Mouse (Mus musculus) myocyte (in vitro differentiated cells): ENCODE results near the gene Prkn. TPM values are rescaled to one million over a fixed set of nuclear protein-coding genes. Genes with fewer than 3 reads are reported as not detected.

Experiments
- H3K27me3 ChIP-seq: one replicate; pipeline ENCODE4 v1.6.1; 2011; ENCODE audit not compliant: control insufficient read depth, insufficient read depth, insufficient read length
- H3K36me3 ChIP-seq: one replicate; pipeline ENCODE4 v1.6.1; 2011; ENCODE audit not compliant: control insufficient read depth, insufficient read depth
- H3K4me2 ChIP-seq: one replicate; pipeline ENCODE4 v1.6.1; 2011; ENCODE audit warnings: low read depth, control low read depth
- H3K4me3 ChIP-seq: one replicate; pipeline ENCODE4 v1.5.1; 2011; ENCODE audit warnings: mild to moderate bottlenecking, control low read depth, moderate library complexity
- H3K79me2 ChIP-seq: one replicate; pipeline ENCODE4 v1.6.1; 2011; ENCODE audit not compliant: control insufficient read depth, insufficient read depth
- H3ac ChIP-seq: one replicate; pipeline ENCODE4 v1.6.1; 2011; ENCODE audit not compliant: control insufficient read depth, insufficient read length
- CEBPB ChIP-seq: IDR thresholded peaks from 2 replicates; pipeline ENCODE4 v1.6.1; 2011; ENCODE audit warnings: mild to moderate bottlenecking, moderate library complexity; ENCODE audit not compliant: poor library complexity, insufficient read depth, severe bottlenecking
- E2F4 ChIP-seq: IDR thresholded peaks from one replicate; pipeline ENCODE4 v1.6.1; 2011; ENCODE audit warnings: mild to moderate bottlenecking, control low read depth, moderate library complexity; ENCODE audit not compliant: insufficient read depth
- MAX ChIP-seq: IDR thresholded peaks from one replicate; pipeline ENCODE4 v1.6.1; 2011; ENCODE audit warnings: low read depth, mild to moderate bottlenecking, control low read depth
- MYOD1 ChIP-seq, 3 experiments: IDR thresholded peaks; one replicate each; pipeline ENCODE4 v1.6.1; 2011; ENCODE audit warnings: control low read depth in 2 of 3, low read depth in 2 of 3, mild to moderate bottlenecking in 2 of 3, moderate library complexity in 1 of 3; ENCODE audit not compliant: insufficient read length in 2 of 3, control insufficient read depth in 1 of 3
- MYOG ChIP-seq, 3 experiments: IDR thresholded peaks; one replicate each; pipeline ENCODE4 v1.6.1; 2011; ENCODE audit warnings: control low read depth in 2 of 3, low read depth in 2 of 3, mild to moderate bottlenecking in 2 of 3; ENCODE audit not compliant: insufficient read length in 2 of 3, control insufficient read depth in 1 of 3, insufficient read depth in 1 of 3
- POLR2A ChIP-seq: IDR thresholded peaks from one replicate; pipeline ENCODE4 v1.6.1; 2011; ENCODE audit warnings: low read depth, mild to moderate bottlenecking, control low read depth, moderate library complexity; ENCODE audit not compliant: insufficient read length
- POLR2AphosphoS2 ChIP-seq: IDR thresholded peaks from one replicate; pipeline ENCODE4 v1.6.1; 2011; ENCODE audit warnings: low read depth, control low read depth; ENCODE audit not compliant: insufficient read length
- REST ChIP-seq: IDR thresholded peaks from one replicate; pipeline ENCODE4 v1.6.1; 2011; ENCODE audit warnings: mild to moderate bottlenecking, control low read depth, moderate library complexity; ENCODE audit not compliant: insufficient read depth, insufficient read length
- SRF ChIP-seq: IDR thresholded peaks from one replicate; pipeline ENCODE4 v1.6.1; 2011; ENCODE audit warnings: low read depth; ENCODE audit not compliant: control insufficient read depth, insufficient read length
- TCF12 ChIP-seq: IDR thresholded peaks from one replicate; pipeline ENCODE4 v1.6.1; 2011; ENCODE audit warnings: mild to moderate bottlenecking, control low read depth; ENCODE audit not compliant: poor library complexity, insufficient read depth, severe bottlenecking
- TCF3 ChIP-seq: IDR thresholded peaks from one replicate; pipeline ENCODE4 v1.6.1; 2011; ENCODE audit warnings: low read depth, control low read depth; ENCODE audit not compliant: insufficient read length
- USF1 ChIP-seq: IDR thresholded peaks from one replicate; pipeline ENCODE4 v1.6.1; 2011; ENCODE audit warnings: low read depth, mild to moderate bottlenecking, control low read depth, moderate library complexity
- polyA plus RNA-seq: library from polyadenylated mRNA; unstranded; fragments of >200 nt; fragmentation: generic; extraction: Trizol; gene quantifications from one replicate; pipeline ENCODE4 v1.2.1, GENCODE M21; 2012; ENCODE audit warnings: missing spikeins

Gene Prkn
- polyA plus RNA-seq, 1 experiment = 0.26 TPM

DNA sequence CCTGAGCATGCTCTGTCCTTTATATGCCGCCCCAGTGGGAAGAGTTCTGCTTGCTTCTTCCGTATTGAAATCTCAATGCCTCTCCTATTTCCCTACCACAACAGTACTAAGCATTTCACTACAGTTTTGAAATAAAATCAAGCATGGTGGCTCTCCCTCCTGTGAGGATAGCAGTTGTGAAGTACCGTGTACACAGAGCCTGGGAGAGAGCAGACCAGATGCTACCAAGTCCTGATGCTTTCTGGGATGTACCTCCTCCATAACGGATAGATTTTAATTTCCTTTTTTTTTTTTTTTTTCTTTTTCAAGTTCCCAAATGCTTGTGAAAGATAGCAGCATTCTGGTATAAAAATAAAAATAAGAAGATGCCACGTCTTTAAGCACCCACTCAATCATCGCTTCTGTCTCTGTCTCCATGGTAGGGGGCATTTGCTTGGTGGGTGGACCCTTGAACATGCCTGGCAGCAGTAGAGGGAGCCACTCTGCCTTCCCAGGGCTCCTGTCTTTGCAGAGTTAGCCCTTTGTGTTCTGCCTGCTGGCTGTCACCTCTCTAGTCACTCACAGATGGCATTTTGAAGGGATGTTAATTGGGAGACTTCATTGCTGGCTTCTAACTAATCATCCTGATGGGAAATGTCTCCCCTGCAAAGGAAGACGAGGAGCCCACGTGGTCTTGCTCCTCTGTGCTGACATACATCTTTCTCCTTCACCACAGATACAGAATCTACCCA, 1070.6 kb downstream of the Prkn start:
- H3ac ChIP-seq = no peak overlapping the region
- no peak for TF ChIP-seq MAX
- TF ChIP-seq MYOD1 (IDR thresholded peaks at IDR 0.05; ENCODE audit: control insufficient read depth in 1 of 3, insufficient read length in 2 of 3, low read depth in 2 of 3) = no peak
- no peak for TF ChIP-seq REST
- TF ChIP-seq CEBPB = no peak
- no peak for TF ChIP-seq POLR2AphosphoS2
- no peak for TF ChIP-seq TCF12
- no peak for TF ChIP-seq TCF3
- TF ChIP-seq POLR2A = no peak
- no peak for TF ChIP-seq MYOG (IDR thresholded peaks at IDR 0.05; ENCODE audit: control insufficient read depth in 1 of 3, insufficient read depth in 1 of 3, insufficient read length in 2 of 3, low read depth in 2 of 3)
- TF ChIP-seq SRF = no peak
- no peak for TF ChIP-seq USF1
- no peak for TF ChIP-seq E2F4
- H3K36me3 ChIP-seq = no peaks in the 10 kb centered on the region
- H3K27me3 ChIP-seq = no peaks in the 10 kb centered on the region
- no peak overlapping the region for H3K4me3 ChIP-seq
- H3K79me2 ChIP-seq = no peaks in the 10 kb centered on the region
- no peak overlapping the region for H3K4me2 ChIP-seq

DNA sequence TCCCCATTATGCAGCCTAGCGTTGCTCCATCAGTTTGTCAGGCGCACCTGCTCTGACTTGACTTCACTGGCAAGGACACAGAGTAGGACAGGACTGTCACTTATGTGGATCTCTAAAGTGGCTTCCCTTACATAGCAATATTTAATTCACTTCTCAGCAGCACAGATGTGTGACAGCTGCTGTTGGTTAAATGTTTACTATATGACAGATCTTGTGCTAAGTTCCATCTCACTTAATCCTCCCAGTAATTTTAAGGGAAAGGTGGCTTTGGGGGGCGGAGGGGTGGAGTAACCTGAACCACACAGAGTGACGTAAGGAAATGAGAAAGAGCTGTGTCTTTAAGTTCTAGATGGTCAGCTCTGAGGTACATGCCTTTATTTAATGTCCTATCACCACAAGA, 1072.0 kb downstream of the Prkn start:
- TF ChIP-seq REST (no peak), E2F4 (no peak)
- Histone ChIP-seq H3K27me3 (no peaks in the 10 kb centered on the region), H3K4me2 (no peak overlapping the region), H3K36me3 (no peaks in the 10 kb centered on the region), H3K4me3 (no peak overlapping the region), H3K79me2 (no peaks in the 10 kb centered on the region), H3ac (no peak overlapping the region)

GRCm38 (mm10) chr17:11912872-11913365, 1072.7 kb downstream of the Prkn start:
- Histone ChIP-seq H3K27me3 (peaks cover 3% of the 10 kb centered on the region), H3K4me2 (no peak overlapping the region), H3K79me2 (no peaks in the 10 kb centered on the region), H3K36me3 (no peaks in the 10 kb centered on the region), H3K4me3 (no peak overlapping the region), H3ac (no peak overlapping the region)
- TF ChIP-seq MYOG (IDR thresholded peaks at IDR 0.05; ENCODE audit: control insufficient read depth in 1 of 3, insufficient read depth in 1 of 3, insufficient read length in 2 of 3, low read depth in 2 of 3) (no peak), CEBPB (no peak), MYOD1 (IDR thresholded peaks at IDR 0.05; ENCODE audit: control insufficient read depth in 1 of 3, insufficient read length in 2 of 3, low read depth in 2 of 3) (no peak), POLR2AphosphoS2 (no peak), TCF12 (no peak), E2F4 (no peak), REST (no peak), TCF3 (no peak), USF1 (no peak), POLR2A (no peak), MAX (no peak), SRF (no peak)

DNA sequence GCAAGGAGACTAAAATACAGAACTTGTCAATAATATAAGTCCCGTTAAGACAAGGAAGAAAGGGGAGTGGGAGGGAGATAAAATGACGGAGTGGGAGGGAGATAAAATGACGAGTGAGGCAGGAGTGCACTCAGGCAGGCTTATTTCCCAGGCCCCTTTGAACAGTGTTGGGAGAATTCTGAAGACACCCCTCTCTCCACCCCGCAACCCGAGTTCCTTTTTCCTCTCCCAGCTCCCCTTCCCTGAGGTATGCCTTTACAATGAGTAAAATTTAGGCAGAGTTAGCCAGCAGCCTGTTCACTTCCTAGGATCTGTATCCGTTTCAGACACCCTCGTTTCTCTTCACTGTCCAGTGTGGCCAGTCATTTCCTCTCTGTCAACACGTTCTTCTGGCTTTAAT, 1073.4 kb downstream of the Prkn start:
- Histone ChIP-seq H3K27me3 (peaks cover 10% of the 10 kb centered on the region), H3K4me3 (no peak overlapping the region), H3K36me3 (no peaks in the 10 kb centered on the region), H3K79me2 (no peaks in the 10 kb centered on the region), H3ac (no peak overlapping the region), H3K4me2 (no peak overlapping the region)
- TF ChIP-seq REST (no peak), E2F4 (no peak), TCF3 (no peak), MYOG (IDR thresholded peaks at IDR 0.05; ENCODE audit: control insufficient read depth in 1 of 3, insufficient read depth in 1 of 3, insufficient read length in 2 of 3, low read depth in 2 of 3) (no peak), USF1 (no peak), POLR2A (no peak), MAX (no peak), SRF (no peak), TCF12 (no peak), MYOD1 (IDR thresholded peaks at IDR 0.05; ENCODE audit: control insufficient read depth in 1 of 3, insufficient read length in 2 of 3, low read depth in 2 of 3) (no peak), POLR2AphosphoS2 (no peak), CEBPB (no peak)

DNA sequence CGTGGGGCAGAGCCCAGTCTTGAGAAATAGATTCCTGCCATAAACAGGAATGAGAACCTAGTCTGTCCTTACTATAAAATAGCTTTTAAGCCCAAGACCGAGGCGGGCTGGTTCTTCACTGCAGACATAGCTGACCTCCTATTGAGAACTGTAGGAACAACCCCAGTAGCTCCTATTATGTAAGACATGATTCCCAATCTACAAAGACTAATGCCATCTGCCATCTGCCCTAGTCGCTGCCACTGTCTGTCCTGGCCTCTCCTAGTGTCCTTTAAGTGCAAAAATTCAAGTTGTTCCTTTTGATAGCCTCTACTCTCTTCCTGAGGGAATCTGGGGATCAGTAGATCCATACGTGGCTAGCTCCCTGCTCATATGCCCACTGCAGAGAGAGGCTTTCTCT, 1074.3 kb downstream of the Prkn start:
- Histone ChIP-seq H3K36me3 (no peaks in the 10 kb centered on the region), H3ac (no peak overlapping the region), H3K27me3 (peaks cover 13% of the 10 kb centered on the region), H3K4me2 (no peak overlapping the region), H3K4me3 (no peak overlapping the region), H3K79me2 (no peaks in the 10 kb centered on the region)
- TF ChIP-seq MAX (no peak), E2F4 (no peak), MYOD1 (IDR thresholded peaks at IDR 0.05; ENCODE audit: control insufficient read depth in 1 of 3, insufficient read length in 2 of 3, low read depth in 2 of 3) (no peak), REST (no peak), USF1 (no peak), POLR2A (no peak), POLR2AphosphoS2 (no peak), SRF (no peak), MYOG (IDR thresholded peaks at IDR 0.05; ENCODE audit: control insufficient read depth in 1 of 3, insufficient read depth in 1 of 3, insufficient read length in 2 of 3, low read depth in 2 of 3) (no peak), TCF3 (no peak)
